14 mouse cellular contexts compared by ENCODE assay signal in genomic region chr9:69687349-69688123, GRCm38 (mm10).
DNase-seq lines count a peak whose midpoint lies in the region; ATAC-seq lines count a peak whose summit lies in the region.
"Had no signal": no experiment of that assay in that cellular context is flagged by ENCODE, and none has a peak within 500 bp of the region (broad histone marks: within the 10 kb centered on the region; RNA-seq: fewer than 3 reads in every experiment).

No protein-coding gene starts in this region.

- H3K27me3 ChIP-seq in forebrain, embryonic 16.5 days (replicated peaks; ENCODE audit: control insufficient read depth, insufficient read depth, low read length) = peaks cover 7% of the 10 kb centered on the region; the same call in 1 of the 2 replicates
- peaks cover 74% of the 10 kb centered on the region for H3K27me3 ChIP-seq in forebrain, embryonic 10.5 days (ENCODE audit: poor library complexity, severe bottlenecking)
- H3K27me3 ChIP-seq in midbrain, embryonic 16.5 days (ENCODE audit: control insufficient read depth, insufficient read depth, low read depth, low read length) = no peaks in the 10 kb centered on the region
- no peaks in the 10 kb centered on the region for H3K27me3 ChIP-seq in midbrain, embryonic 14.5 days (ENCODE audit: control insufficient read depth, insufficient read depth, low read length)
- H3K27me3 ChIP-seq: embryonic facial prominence, embryonic 12.5 days had no signal

- H3K4me1 ChIP-seq in forebrain, embryonic 16.5 days (replicated peaks; ENCODE audit: control insufficient read depth, insufficient read depth, low read length) = peaks cover 7% of the 10 kb centered on the region; the same call in 1 of the 2 replicates
- peaks cover 23% of the 10 kb centered on the region for H3K4me1 ChIP-seq in forebrain, embryonic 10.5 days
- H3K4me1 ChIP-seq in midbrain, embryonic 16.5 days (ENCODE audit: control insufficient read depth, insufficient read depth, low read length) = no peaks in the 10 kb centered on the region
- H3K4me1 ChIP-seq in midbrain, embryonic 14.5 days (ENCODE audit: control insufficient read depth, insufficient read depth, low read length) = peaks cover 5% of the 10 kb centered on the region; the same call in 1 of the 2 replicates
- H3K4me1 ChIP-seq: embryonic facial prominence, embryonic 12.5 days; liver, embryonic 13.5 days had no signal

- 18% methylated on average over 12 of the region's 12 CpGs for WGBS in forebrain, embryonic 16.5 days
- WGBS in forebrain, embryonic 10.5 days = 45% methylated on average over 12 of the region's 12 CpGs
- 37% methylated on average over 12 of the region's 12 CpGs for WGBS in midbrain, embryonic 16.5 days
- WGBS in midbrain, embryonic 14.5 days = 41% methylated on average over 12 of the region's 12 CpGs

- intact Hi-C loops in gastrocnemius, postnatal 14 days (cut with DNase I; ENCODE audit: low total_unique reads) = no loop called here

- no peak overlapping the region for H3K27ac ChIP-seq in forebrain, embryonic 16.5 days (ENCODE audit: low read length)
- H3K27ac ChIP-seq in forebrain, embryonic 10.5 days = no peak overlapping the region
- H3K27ac ChIP-seq in midbrain, embryonic 16.5 days (ENCODE audit: low read length) = 0 out of 2 replicates have a peak overlapping the region, but pooled peaks have one; percentile 47
- no peak overlapping the region for H3K27ac ChIP-seq in midbrain, embryonic 14.5 days (replicated peaks; ENCODE audit: low read depth, low read length)
- H3K27ac ChIP-seq: embryonic facial prominence, embryonic 12.5 days; kidney, embryonic 15.5 days; liver, embryonic 13.5 days had no signal

- no peak overlapping the region for H3K4me3 ChIP-seq in forebrain, embryonic 16.5 days (replicated peaks; ENCODE audit: low read length)
- H3K4me3 ChIP-seq in forebrain, embryonic 10.5 days = no peak overlapping the region
- no peak overlapping the region for H3K4me3 ChIP-seq in midbrain, embryonic 16.5 days (ENCODE audit: low read depth, low read length)
- no peak overlapping the region for H3K4me3 ChIP-seq in midbrain, embryonic 14.5 days (replicated peaks; ENCODE audit: low read depth, low read length)
- H3K4me3 ChIP-seq: embryonic facial prominence, embryonic 12.5 days; kidney, embryonic 15.5 days; liver, embryonic 13.5 days had no signal

- H3K36me3 ChIP-seq in forebrain, embryonic 16.5 days (ENCODE audit: control insufficient read depth, insufficient read depth) = no peaks in the 10 kb centered on the region
- H3K36me3 ChIP-seq in forebrain, embryonic 10.5 days (replicated peaks) = no peaks in the 10 kb centered on the region
- no peaks in the 10 kb centered on the region for H3K36me3 ChIP-seq in midbrain, embryonic 16.5 days (ENCODE audit: control insufficient read depth, insufficient read depth, low read length)
- H3K36me3 ChIP-seq in midbrain, embryonic 14.5 days (ENCODE audit: control insufficient read depth, insufficient read depth, low read length) = no peaks in the 10 kb centered on the region
- H3K36me3 ChIP-seq: embryonic facial prominence, embryonic 12.5 days; G1E; kidney, embryonic 15.5 days; liver, embryonic 13.5 days had no signal

- H3K9ac ChIP-seq in forebrain, embryonic 16.5 days (replicated peaks; ENCODE audit: low read depth, low read length) = no peak overlapping the region
- H3K9ac ChIP-seq in midbrain, embryonic 16.5 days (ENCODE audit: low read depth, low read length) = no peak overlapping the region
- H3K9ac ChIP-seq in midbrain, embryonic 14.5 days (replicated peaks; ENCODE audit: low read length) = no peak overlapping the region
- H3K9ac ChIP-seq: embryonic facial prominence, embryonic 12.5 days; kidney, embryonic 15.5 days; liver, embryonic 13.5 days had no signal

- no peaks in the 10 kb centered on the region for H3K9me3 ChIP-seq in forebrain, embryonic 16.5 days (ENCODE audit: control insufficient read depth, low read length)
- H3K9me3 ChIP-seq in forebrain, embryonic 10.5 days = no peaks in the 10 kb centered on the region
- no peaks in the 10 kb centered on the region for H3K9me3 ChIP-seq in midbrain, embryonic 16.5 days (replicated peaks; ENCODE audit: control insufficient read depth, low read length, poor library complexity, severe bottlenecking)
- no peaks in the 10 kb centered on the region for H3K9me3 ChIP-seq in midbrain, embryonic 14.5 days (ENCODE audit: control insufficient read depth, low read length)
- H3K9me3 ChIP-seq: embryonic facial prominence, embryonic 12.5 days; G1E; kidney, embryonic 15.5 days; liver, embryonic 13.5 days had no signal

- ATAC-seq in forebrain, embryonic 16.5 days = peak; percentile 33; the same call in 1 of the 2 replicates
- ATAC-seq in midbrain, embryonic 16.5 days = no peak
- no peak for ATAC-seq in midbrain, embryonic 14.5 days (ENCODE audit: low FRiP score, low TSS enrichment)
- ATAC-seq in erythroid progenitor cell, adult 5-6 weeks (replicated peaks; ENCODE audit: low FRiP score, poor library complexity, severe bottlenecking) = no peak
- ATAC-seq: lung, postnatal 0 days had no signal

- no peak for DNase-seq in forebrain, embryonic 10.5 days (ENCODE audit: extremely low spot score, low spot score)
- no peak for DNase-seq in midbrain, embryonic 14.5 days
- DNase-seq in mesoderm, embryonic 11.5 days (ENCODE audit: low read depth, low spot score) = peak; percentile 81
- no peak for DNase-seq in gastrocnemius, postnatal 14 days
- DNase-seq: cerebellum, adult 2 months; gastrocnemius, postnatal 36 days; liver, embryonic 13.5 days had no signal

- H3K4me2 ChIP-seq in forebrain, embryonic 16.5 days (ENCODE audit: low read length) = no peak overlapping the region
- no peak overlapping the region for H3K4me2 ChIP-seq in midbrain, embryonic 16.5 days (ENCODE audit: low read length)
- no peak overlapping the region for H3K4me2 ChIP-seq in midbrain, embryonic 14.5 days (ENCODE audit: low read length)
- H3K4me2 ChIP-seq: embryonic facial prominence, embryonic 12.5 days; kidney, embryonic 15.5 days; liver, embryonic 13.5 days had no signal
